Mouse (Mus musculus): ENCODE measurements around the gene Galnt17.

GRCm38 (mm10) chr5:131156323-131156722, 152.0 kb downstream of the Galnt17 start:
- TF ChIP-seq CTCF (IDR thresholded peaks at IDR 0.05; ENCODE audit: low read depth) (peak; percentile 38), EP300 (optimal IDR thresholded peaks at IDR 0.05) (no peak)

Data from stomach, postnatal 0 days (tissue).